Mouse (Mus musculus): ENCODE measurements around the gene Ube2d3.

DNA sequence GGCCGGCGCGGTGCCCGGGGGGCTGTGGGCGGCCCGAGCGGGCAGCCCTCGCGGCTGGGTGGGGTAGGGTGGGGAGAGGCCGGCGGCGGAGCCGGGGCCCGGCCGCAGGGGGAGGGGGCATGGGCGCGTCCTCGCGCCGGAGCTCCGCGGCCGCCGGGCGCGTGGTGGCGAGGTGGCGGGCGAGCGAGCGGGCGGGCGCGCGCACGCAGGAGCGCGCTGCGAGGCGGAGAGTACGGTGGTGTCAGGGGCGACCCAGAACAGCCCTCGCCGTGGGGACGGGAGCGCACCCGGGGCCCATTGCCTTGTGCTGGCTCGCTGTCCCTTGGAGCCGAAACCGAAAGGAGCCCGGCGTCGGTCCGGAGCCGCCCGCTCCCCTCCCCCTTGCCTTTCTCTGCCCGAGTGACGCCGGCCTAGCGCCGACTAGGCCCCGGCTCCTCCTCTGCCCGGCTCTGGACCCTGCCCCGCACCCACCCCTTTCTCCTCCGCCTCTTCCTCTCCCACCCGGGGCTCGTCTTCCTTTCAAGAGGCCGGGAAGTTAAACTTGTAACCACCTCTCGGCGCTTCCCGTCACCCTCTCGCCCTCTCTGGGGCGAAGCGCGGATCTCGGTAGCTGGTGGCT, 1.1 kb downstream of the Ube2d3 start:
- TF ChIP-seq CTCF (IDR thresholded peaks at IDR 0.05; ENCODE audit: borderline replicate concordance, insufficient read depth, low read length): no peak
- TF ChIP-seq POLR2A (IDR thresholded peaks at IDR 0.05; ENCODE audit: low read depth, low read length): peak; percentile 55; the same call in 1 of the 2 replicates
